In the genomic region with DNA sequence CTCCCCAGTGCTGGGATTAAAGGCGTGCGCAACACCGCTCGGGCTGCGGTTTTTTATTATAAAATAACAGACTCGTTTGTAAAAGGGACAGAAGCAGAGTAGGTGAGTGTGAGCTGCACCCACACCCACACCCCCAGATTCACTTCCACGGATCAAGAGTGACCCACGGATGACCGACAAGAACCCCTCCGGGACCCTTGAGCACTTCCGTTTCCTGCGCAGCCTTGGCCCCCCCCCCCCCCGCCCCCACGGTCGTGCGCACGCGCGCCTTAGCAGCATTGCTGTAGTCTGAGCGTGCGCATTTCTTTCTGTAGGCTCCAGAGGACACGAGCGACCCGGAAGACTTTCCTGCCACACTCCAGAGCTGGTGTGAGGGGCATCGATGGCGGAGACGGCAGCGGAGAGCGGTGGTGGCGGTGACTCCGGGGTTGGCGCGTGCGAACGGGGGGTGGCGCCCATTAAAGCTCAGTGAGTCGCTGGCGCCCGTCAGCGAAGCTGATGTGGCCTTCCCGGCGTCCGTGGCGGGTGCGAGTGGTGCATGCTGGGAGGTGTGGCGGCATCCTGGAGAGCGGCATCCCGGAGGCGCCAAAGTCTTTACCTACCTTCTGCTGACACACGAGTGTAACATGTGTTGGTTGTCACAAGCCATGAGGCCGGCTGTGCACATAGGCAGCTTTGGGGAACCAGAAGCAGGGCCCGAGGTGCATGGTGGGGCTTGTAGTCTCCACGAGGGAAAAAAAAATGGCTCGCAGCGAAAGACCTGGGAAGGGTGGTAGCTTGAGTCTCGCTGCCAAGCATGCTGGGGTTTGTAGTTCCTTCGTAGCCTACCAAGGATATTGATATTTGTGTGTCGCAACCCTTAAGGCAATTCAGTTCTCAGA, we compare ENCODE assay signal across 7 mouse cellular contexts. TPM values are rescaled to one million over a fixed set of nuclear protein-coding genes. Genes with fewer than 3 reads are reported as not detected.
DNase-seq lines count a peak whose midpoint lies in the region; ATAC-seq and TF ChIP-seq lines count a peak whose summit lies in the region.

A gene (plus strand): TSS at position 284 of the 881 bp plus-strand sequence.

- H3K27me3 ChIP-seq in embryonic facial prominence, embryonic 12.5 days: peaks cover 9% of the 10 kb centered on the region; the same call in 1 of the 2 replicates
- H3K27me3 ChIP-seq in kidney, adult 2 months (replicated peaks; ENCODE audit: control insufficient read depth, insufficient read depth, low read length): no peaks in the 10 kb centered on the region
- no peaks in the 10 kb centered on the region for H3K27me3 ChIP-seq in limb, embryonic 12.5 days
- H3K27me3 ChIP-seq in midbrain, embryonic 15.5 days (replicated peaks): peaks cover 7% of the 10 kb centered on the region; the same call in 1 of the 2 replicates
- no peaks in the 10 kb centered on the region for H3K27me3 ChIP-seq in spleen, adult 2 months (ENCODE audit: control insufficient read depth, insufficient read depth, low read length)

- H3K4me1 ChIP-seq in embryonic facial prominence, embryonic 12.5 days: peaks cover 20% of the 10 kb centered on the region
- H3K4me1 ChIP-seq in kidney, adult 2 months (ENCODE audit: control insufficient read depth, insufficient read depth, low read length): peaks cover 21% of the 10 kb centered on the region; the same call in 1 of the 2 replicates
- H3K4me1 ChIP-seq in limb, embryonic 12.5 days (replicated peaks): peaks cover 35% of the 10 kb centered on the region
- H3K4me1 ChIP-seq in midbrain, embryonic 15.5 days: peaks cover 30% of the 10 kb centered on the region
- H3K4me1 ChIP-seq in spleen, adult 2 months (ENCODE audit: control insufficient read depth, insufficient read depth, insufficient read length): peaks cover 17% of the 10 kb centered on the region

- WGBS in embryonic facial prominence, embryonic 12.5 days: 2% methylated on average over 56 of the region's 58 CpGs
- WGBS in kidney, adult 2 months: 1% methylated on average over 57 of the region's 58 CpGs
- 1% methylated on average over 56 of the region's 58 CpGs for WGBS in limb, embryonic 12.5 days
- WGBS in midbrain, embryonic 15.5 days: 1% methylated on average over 53 of the region's 58 CpGs
- WGBS in spleen, adult 2 months: under 1% methylated on average over 58 of the region's 58 CpGs

- H3K4me2 ChIP-seq in embryonic facial prominence, embryonic 12.5 days (replicated peaks): peak within 1 kb of the TSS; percentile 78
- H3K4me2 ChIP-seq in limb, embryonic 12.5 days: peak within 1 kb of the TSS; percentile 77
- H3K4me2 ChIP-seq in midbrain, embryonic 15.5 days: peak within 1 kb of the TSS; percentile 83

- no peak for TF ChIP-seq CTCF in kidney, adult 2 months (conservative IDR thresholded peaks at IDR 0.05; ENCODE audit: insufficient read depth, insufficient read length, low read depth, low read length)
- TF ChIP-seq CTCF in spleen, adult 2 months (IDR thresholded peaks at IDR 0.05; ENCODE audit: extremely low read depth, insufficient read depth, insufficient read length, insufficient replicate concordance): no peak

- H3K27ac ChIP-seq in embryonic facial prominence, embryonic 12.5 days: peak within 1 kb of the TSS; percentile 93
- H3K27ac ChIP-seq in kidney, adult 2 months (ENCODE audit: insufficient read depth, low read depth, low read length): peak within 1 kb of the TSS; percentile 99
- H3K27ac ChIP-seq in limb, embryonic 12.5 days: peak within 1 kb of the TSS; percentile 95
- H3K27ac ChIP-seq in midbrain, embryonic 15.5 days: peak within 1 kb of the TSS; percentile 98
- peak within 1 kb of the TSS; percentile 98 for H3K27ac ChIP-seq in spleen, adult 2 months (ENCODE audit: insufficient read depth, low read length)

- TF ChIP-seq POLR2A in kidney, adult 2 months (IDR thresholded peaks at IDR 0.05; ENCODE audit: low read depth, low read length): peak; percentile 51
- TF ChIP-seq POLR2A in spleen, adult 2 months (IDR thresholded peaks at IDR 0.05; ENCODE audit: low read depth, low read length): peak; percentile 58

- H3K36me3 ChIP-seq in embryonic facial prominence, embryonic 12.5 days: peaks cover 32% of the 10 kb centered on the region
- no peaks in the 10 kb centered on the region for H3K36me3 ChIP-seq in kidney, adult 2 months (ENCODE audit: control insufficient read depth, insufficient read depth, low read length)
- peaks cover 34% of the 10 kb centered on the region for H3K36me3 ChIP-seq in limb, embryonic 12.5 days
- peaks cover 24% of the 10 kb centered on the region; the same call in 1 of the 2 replicates for H3K36me3 ChIP-seq in midbrain, embryonic 15.5 days (replicated peaks)
- peaks cover 23% of the 10 kb centered on the region for H3K36me3 ChIP-seq in spleen, adult 2 months (ENCODE audit: control insufficient read depth, insufficient read depth, low read length)

- peak; percentile 72 for DNase-seq in adrenal gland, postnatal 25 days
- DNase-seq in heart, adult 11 months: peak; percentile 99
- peak; percentile 94 for DNase-seq in kidney, adult 2 months
- DNase-seq in spleen, adult 2 months (ENCODE audit: low read depth in 1 of 2, low spot score in 2 of 2): peak; percentile 81 to 84

- no peaks in the 10 kb centered on the region for H3K9me3 ChIP-seq in embryonic facial prominence, embryonic 12.5 days
- no peaks in the 10 kb centered on the region for H3K9me3 ChIP-seq in limb, embryonic 12.5 days
- H3K9me3 ChIP-seq in midbrain, embryonic 15.5 days: no peaks in the 10 kb centered on the region

- peak within 1 kb of the TSS; percentile 76 for H3K4me3 ChIP-seq in embryonic facial prominence, embryonic 12.5 days
- peak within 1 kb of the TSS; percentile 93 for H3K4me3 ChIP-seq in kidney, adult 2 months (ENCODE audit: insufficient read depth, low read depth, low read length)
- H3K4me3 ChIP-seq in limb, embryonic 12.5 days (replicated peaks): peak within 1 kb of the TSS; percentile 75
- H3K4me3 ChIP-seq in midbrain, embryonic 15.5 days: peak within 1 kb of the TSS; percentile 81
- peak within 1 kb of the TSS; percentile 85 for H3K4me3 ChIP-seq in spleen, adult 2 months (ENCODE audit: extremely low read depth, insufficient read depth, insufficient read length)

- peak; percentile 70 for ATAC-seq in embryonic facial prominence, embryonic 12.5 days (ENCODE audit: insufficient number of reproducible peaks, insufficient read depth, low FRiP score, low TSS enrichment)
- peak; percentile 72 for ATAC-seq in limb, embryonic 12.5 days (ENCODE audit: insufficient number of reproducible peaks, insufficient read depth, low FRiP score, low TSS enrichment, low read depth)
- ATAC-seq in midbrain, embryonic 15.5 days (replicated peaks): peak; percentile 84

- H3K9ac ChIP-seq in embryonic facial prominence, embryonic 12.5 days: peak within 1 kb of the TSS; percentile 74
- peak within 1 kb of the TSS; percentile 73 for H3K9ac ChIP-seq in limb, embryonic 12.5 days (replicated peaks)
- peak within 1 kb of the TSS; percentile 74 for H3K9ac ChIP-seq in midbrain, embryonic 15.5 days

RNA-seq across cellular contexts. Expression of the gene that starts here (rescaled TPM):
- total RNA-seq in adrenal gland, postnatal 25 days (2021): 41.9 and 47.4 TPM in 2 replicates
- 44.1 and 47.2 TPM in 2 replicates for polyA plus RNA-seq in embryonic facial prominence, embryonic 12.5 days (2016; fragmentation: Nextera tagmentation; extraction: Ambion mirVana)
- polyA plus RNA-seq in kidney, adult 2 months (2012; rRNA removed): 43.6 and 55.2 TPM in 2 replicates
- 42.0 and 46.7 TPM in 2 replicates for polyA plus RNA-seq in limb, embryonic 12.5 days (2016; fragmentation: Nextera tagmentation; extraction: Ambion mirVana)
- polyA plus RNA-seq in midbrain, embryonic 15.5 days (2015; fragmentation: Nextera tagmentation; extraction: Ambion mirVana): 100.0 and 104 TPM in 2 replicates
- 98.4 and 128 TPM in 2 replicates for polyA plus RNA-seq in spleen, adult 2 months (2012; rRNA removed)

Comparison
In these comparisons a context has a peak if more than half of its experiments do, and no peak if none do; other contexts are left out.
1. Peak in every context shown above with its lines: DNase-seq, ATAC-seq, H3K4me3 ChIP-seq and H3K27ac ChIP-seq.